Mouse (Mus musculus): ENCODE data around the gene Krtap2-4.
"Not testable (repeated sequence)": the region's sequence is repeated elsewhere in the genome, so short reads cannot be mapped to it uniquely, and the experiment has no call there.

DNA sequence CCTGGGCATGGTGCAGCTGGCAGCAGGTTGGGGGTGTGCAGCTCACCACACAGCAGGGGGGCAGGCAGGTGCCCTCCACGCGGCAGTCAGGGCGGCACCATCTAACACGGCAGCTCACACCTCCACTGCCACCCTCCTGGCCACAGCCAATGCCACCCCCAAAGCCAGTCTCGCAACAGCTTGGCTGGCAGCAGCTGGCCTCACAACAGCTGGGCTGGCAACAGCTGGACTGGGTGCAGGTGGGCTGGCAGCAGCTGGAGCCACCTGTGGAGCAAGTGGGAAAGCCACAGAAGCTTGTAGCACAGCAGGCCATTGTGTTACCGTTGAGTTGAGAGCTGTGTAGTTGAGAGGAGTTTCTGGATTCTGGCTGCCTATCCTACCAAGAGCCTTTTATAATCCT, 16.9 kb downstream of the Krtap2-4 start, which contains the start of gene Krtap9-3:
- not testable (repeated sequence) for TF ChIP-seq E2F4 (IDR thresholded peaks at IDR 0.05; ENCODE audit: insufficient replicate concordance, low read depth, low read length); ELF1 (IDR thresholded peaks at IDR 0.05; ENCODE audit: low read depth, low read length); MAX (IDR thresholded peaks at IDR 0.05; ENCODE audit: low read length); MYC (IDR thresholded peaks at IDR 0.05; ENCODE audit: low read depth, low read length); CTCF (conservative IDR thresholded peaks at IDR 0.05 in 1 of 2, IDR thresholded peaks at IDR 0.05 in 1 of 2; ENCODE audit: low read depth in 2 of 2, low read length in 2 of 2)
